Mouse (Mus musculus): ENCODE data around the gene Il4i1.

Gene Il4i1

DNA sequence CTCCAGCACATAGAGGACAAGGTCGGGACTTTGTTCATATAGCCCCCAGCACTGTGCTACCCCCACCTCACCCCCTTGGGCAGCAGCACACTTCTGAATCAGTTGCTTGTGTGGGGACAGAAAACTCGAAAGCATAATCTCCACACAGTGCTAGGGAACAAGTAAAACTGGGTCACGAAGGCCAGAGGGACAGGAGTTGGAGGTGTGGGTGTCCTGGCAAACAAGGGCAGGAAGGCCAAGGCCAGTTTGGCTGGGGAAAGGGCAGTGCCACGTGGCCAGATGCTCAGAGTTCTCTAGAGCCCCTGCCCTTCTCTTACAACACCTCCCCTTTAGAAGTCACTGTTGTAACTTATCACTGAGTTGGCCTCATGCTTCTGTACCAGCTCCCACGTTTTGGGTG is 3.7 kb downstream of the Il4i1 start:
- DNase-seq = peak; percentile 2

DNA sequence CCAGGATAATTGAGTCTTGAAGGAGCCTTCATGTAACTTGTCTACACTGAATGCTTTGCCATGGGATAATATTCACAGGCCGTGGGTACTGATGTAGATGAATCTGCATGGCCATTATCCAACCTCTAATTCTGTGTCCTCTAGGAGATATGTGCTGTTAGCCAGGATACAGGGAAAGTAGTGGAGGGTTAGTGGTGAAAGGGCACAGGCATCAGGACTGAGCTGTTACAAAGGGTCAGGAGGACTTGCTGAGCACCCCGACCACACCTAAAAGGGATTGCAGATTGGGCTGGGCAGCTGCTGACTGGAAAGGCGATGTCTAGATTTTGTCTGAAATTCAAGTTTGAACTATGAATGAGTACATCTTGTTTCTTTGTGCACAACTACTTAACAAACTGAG is 4.3 kb downstream of the Il4i1 start:
- DNase-seq = no peak

DNA sequence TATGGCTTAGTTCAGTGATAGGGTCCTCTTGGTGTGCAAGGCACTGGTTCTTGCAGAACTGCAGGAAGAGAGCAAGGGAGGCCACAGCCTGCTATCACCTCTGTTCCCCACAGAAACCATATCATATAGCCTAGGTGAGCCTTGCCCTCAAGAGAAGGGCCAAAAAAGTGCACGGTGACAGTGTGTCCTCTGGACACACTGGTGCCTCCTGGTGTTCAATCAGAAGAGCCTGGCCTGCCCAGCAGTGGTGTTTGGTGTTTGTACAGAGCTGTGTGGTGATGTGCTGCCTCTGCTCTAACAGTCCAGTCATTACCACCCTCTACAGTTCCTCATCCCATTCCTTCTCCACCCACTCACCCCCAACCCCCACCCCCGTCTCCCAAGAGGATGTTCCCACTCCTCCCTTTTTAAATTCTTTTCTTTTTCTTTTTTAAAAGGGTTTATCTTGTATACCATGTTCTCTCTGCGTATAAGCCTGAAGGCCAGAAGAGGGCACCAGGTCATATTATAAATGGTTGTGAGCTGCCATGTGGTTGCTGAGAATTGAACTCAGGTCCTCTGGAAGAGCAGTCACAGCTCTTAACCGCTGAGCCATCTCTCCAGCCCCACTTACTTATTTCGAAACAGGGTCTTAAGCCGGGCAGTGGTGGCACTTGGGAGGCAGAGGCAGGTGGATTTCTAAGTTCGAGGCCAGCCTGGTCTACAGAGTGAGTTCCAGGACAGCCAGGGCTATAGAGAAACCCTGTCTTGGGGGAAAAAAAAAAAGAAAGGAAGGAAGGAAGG is 5.7 kb downstream of the Il4i1 start:
- DNase-seq = no peak

DNA sequence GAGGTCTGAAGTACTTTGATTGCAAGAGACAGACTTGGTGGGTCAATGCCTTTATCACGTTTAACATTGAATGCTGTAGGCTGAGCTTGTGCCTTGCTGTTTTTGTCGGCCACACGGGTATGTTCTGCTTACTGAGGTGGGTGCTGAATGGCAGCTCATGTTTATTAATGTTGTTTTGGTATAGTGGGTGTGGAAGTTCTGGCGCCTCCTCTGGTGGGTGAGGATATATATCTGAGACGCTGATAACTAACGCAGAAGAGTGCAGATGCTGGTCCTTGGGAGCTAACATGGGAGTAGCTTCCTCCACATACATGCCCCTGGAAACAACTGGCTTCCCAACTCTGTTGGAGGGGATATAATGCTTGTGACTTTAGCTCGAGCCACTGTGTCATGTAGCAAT is 7.2 kb downstream of the Il4i1 start:
- DNase-seq = no peak

DNA sequence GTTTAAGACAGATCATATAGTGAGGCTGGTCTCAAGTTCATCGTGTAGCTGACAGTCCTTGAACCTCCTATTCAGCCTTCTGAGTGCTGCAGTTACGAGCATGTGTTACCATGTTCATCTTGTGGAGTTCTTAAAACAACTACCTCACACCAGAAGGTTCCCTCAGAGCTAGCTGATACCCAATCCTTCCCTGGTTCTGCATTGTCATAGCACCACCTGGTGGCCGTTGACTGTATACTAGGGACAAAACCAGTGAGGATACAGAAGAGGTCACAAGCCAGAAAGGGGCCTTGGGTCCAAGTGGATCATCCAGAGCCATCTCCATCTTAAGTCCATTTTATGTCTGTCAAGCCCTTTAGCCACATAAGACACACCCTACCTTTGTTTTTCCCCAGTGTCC is 8.7 kb downstream of the Il4i1 start:
- DNase-seq = peak; percentile 86

DNA sequence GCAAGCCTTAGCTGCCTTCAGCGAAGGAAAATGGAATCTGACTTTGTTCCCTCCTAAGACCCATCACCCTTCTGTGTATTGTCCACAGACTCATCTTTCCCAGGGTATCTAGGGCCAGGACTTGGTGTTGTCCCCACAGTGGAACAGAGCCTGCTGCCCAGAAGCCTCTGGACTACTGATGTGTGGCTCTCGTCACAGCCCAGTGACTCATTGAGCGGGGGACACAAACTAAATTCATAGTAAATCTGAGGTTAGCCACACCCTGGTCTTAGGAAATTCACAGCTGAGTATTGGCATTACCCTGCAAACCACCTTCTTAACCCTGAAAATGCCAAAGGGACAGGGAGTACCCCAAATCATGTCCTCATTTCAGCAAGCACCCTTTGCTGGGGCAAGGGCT is 10.6 kb downstream of the Il4i1 start:
- DNase-seq = no peak

DNA sequence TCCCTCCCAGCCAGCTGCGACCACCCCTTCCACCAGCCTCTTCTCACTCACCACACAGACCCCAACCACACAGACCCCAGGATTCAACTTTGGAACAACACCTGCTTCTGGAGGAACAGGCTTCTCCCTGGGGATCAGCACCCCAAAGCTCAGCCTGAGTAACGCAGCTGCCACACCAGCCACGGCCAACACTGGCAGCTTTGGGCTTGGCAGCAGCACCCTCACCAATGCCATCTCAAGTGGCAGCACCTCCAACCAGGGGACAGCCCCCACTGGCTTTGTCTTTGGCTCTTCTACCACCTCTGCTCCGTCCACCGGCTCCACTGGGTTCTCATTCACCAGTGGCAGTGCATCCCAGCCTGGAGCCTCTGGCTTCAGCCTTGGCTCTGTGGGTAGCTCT is 12.5 kb downstream of the Il4i1 start:
- DNase-seq = no peak

DNA sequence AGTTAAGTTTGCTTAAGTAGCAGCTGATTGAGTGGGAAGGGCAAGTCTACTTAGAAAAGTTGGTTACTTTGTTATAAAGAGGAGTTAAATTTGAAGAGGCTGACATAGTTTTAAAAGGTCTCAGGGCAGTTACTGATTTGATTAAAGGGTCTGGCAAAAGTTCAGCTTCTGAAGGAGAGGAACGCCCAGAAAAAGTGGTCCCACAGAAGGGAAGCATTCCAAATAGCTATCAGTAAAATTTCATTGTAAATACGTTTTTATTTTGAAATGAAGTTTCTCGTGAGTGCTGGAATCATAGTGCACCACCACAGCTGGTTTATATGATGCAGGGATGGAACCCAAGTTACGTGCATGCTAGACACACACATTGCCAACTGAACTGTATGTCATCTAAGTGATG is 16.6 kb downstream of the Il4i1 start:
- no peak for DNase-seq

DNA sequence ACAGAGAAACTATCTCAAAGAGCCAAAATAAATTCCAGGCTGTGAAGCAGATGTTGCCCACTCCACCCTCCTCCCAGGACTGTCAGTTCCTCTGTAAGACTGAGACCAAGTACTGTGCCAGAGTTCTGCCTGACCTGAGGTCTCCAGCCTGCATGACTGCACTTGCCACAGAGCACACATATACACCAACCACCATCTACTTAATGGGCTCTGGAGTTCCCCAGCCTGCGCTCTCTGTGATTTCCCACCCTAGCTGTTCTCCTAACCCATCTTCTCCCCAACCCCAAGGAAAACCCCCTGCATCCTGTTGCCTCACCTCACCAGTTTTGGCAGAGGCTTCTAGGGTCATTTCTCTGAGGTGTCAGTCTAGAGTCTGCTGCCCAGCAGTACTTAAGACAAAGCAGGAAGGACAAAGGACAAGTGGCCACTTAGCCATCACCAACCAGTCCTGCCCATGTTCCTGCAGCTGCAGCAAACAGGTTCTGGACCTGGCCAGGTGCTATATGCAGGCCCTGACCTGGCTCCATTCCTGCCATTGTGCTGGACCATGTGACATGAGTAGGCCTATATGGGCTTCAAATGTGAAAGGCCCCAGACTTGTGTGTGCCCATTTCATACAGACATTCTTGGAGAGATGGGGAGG is 19.3 kb downstream of the Il4i1 start:
- DNase-seq = no peak

DNA sequence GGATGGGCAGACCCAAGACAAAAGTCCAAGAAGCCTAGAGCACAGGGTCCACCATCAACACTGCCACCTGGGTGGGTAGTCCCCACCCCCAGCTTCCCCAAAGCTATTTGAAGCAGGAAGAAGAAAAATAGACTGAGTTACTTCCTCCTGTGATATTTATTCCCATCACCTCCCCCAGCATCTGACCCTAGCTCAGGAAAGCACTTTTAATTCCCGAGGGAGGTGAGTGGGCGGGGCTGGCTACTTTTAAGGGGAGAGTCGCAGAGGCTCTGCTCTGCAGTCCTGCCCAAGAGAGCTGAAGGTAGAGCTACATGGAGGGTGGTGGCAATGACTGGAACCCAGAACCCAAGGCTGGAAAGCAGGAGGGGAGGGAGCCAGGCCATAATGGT is 19.8 kb downstream of the Il4i1 start:
- no peak for DNase-seq

DNA sequence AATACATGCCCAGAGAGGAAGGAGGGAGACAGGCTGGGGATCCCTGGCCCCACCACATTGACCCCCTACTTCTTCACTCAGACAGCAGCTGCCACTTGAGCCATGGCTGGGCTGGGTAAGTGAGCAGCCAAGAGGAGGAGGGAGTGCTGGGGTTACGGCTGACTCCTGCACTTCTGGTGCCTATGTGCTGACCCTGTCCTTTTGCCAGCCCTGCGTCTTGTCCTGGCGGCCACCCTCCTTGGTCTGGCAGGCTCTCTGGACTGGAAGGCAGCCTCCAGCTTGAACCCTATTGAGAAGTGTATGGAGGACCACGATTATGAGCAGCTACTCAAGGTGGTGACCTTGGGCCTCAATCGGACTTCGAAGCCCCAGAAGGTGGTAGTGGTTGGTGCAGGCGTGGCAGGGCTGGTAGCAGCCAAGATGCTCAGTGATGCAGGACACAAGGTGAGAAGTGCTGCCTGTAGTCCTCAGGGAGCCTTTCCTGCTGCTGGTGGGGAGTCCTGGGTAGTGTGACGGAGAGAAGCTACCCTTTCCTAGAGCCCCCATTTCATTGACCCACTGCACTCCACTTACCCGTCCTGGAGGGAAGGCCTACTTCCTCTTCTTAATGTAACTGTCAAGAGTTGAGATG is 20.4 kb downstream of the Il4i1 start:
- no peak for DNase-seq

DNA sequence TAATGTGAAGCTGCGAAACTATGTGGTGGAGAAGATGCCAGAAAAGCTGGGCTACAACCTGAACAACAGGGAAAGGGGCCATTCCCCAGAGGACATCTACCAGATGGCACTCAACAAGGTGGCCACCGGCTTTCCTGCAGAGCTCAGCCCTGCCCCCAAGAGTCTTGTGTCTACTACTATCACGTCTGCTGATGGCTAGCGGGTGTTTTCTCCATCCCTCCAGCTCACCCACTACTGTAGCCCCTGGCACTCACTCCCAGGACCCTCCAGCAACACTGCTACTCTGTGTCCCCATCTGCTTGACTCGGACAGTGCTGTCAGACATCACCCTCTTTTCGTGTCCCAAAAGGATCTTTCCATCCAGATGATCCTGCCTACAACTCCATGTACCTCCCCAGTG is 21.9 kb downstream of the Il4i1 start:
- DNase-seq = no peak

DNA sequence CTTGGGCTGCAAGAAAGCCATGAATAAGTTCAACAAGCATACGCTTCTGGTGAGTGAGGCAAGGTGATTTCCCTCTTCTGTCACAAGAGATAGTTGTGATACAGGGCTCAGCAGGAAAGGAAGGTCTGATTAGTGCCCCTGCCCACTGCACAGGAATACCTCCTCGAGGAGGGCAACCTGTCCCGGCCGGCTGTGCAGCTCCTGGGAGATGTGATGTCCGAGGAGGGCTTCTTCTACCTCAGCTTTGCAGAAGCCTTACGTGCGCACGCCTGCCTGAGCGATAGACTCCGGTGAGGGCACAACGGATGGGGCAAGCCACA is 22.9 kb downstream of the Il4i1 start:
- DNase-seq = no peak

DNA sequence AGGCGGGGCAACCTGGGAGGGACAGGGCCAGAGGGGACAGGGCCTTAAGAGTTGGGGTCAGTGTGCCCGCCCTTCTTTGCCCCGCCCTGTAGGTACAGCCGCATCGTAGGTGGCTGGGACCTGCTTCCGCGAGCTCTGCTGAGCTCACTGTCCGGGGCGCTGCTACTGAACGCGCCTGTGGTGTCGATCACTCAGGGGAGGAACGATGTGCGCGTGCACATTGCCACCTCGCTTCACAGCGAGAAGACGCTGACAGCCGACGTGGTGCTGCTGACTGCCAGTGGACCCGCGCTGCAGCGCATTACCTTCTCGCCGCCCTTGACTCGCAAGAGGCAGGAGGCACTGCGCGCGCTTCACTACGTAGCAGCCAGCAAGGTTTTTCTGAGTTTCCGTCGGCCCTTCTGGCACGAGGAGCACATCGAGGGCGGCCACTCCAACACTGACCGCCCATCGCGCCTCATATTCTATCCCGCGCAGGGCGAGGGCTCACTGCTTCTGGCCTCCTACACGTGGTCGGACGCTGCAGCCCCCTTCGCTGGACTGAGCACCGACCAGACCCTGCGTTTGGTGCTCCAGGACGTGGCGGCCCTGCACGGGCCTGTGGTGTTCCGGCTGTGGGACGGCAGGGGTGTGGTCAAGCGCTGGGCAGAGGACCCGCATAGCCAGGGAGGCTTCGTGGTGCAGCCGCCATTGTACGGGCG is 23.5 kb downstream of the Il4i1 start:
- peak; percentile 58 for DNase-seq

DNA sequence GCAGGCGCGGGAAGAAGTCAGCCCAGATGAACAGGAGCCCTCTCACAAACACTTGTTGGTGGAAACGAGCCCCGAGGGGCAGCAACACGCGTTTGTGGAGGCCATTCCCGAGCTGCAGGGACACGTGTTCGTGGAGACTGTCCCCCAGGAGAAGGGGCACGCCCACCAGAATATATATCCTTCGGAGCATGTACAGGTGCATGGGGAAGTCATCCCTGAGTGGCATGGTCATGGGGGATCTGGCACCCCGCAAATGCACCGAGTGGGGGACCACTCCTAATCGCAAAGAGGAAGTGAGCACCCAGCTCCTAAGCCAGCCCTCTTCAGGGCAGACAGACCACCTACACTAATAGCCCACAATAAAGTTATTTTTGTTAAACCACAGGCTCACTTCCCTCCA is 24.2 kb downstream of the Il4i1 start:
- no peak for DNase-seq

DNA sequence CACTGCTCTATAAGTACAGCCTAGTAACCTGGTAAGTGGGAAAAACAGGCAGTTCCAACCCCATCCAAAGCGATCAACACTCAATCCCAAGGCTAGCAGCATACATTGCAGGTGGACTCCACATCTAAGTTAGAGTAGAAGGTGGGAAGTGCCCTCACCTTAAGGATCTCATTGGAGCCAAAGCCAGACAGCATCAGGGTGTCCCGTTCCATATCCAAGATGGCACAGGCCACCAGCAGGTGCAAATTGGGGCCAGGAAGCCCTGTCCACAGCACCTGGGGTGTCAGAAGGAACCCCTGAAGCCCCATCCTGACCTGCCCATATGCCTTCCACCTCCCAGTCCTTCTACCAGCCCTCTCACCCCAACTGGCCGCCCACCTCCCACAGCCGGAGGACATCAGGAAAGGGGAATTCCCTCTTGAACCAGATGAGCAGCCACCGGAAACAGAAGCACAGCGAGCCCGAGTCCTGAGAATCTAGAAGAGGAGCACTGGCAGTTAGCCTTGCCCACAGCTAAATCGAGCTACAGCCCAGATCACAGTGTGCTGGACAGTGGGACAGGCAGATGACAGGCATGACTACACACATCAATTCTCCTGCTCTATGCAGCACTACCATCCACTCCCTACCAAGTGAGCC is 25.8 kb downstream of the Il4i1 start:
- DNase-seq = no peak

DNA sequence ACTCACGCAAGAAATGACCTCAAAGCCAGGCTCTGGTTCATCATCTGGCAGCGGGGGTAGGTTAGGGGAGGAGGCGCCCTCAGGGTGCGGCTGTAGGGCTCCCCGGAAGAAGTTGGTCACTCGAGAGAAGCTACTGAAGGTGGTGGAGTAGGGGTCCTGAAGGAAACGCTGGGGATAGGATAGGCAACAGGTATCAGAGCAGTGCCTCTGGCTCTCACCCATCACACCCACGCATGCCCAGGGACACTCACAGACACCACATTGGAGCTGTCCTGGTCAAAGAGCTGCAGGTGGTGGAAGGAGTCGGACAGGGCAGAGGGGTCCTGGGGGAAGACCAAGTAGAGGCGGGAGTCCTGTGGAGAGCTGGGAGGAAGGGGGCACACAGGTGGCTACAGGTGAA is 28.8 kb downstream of the Il4i1 start:
- DNase-seq = no peak

DNA sequence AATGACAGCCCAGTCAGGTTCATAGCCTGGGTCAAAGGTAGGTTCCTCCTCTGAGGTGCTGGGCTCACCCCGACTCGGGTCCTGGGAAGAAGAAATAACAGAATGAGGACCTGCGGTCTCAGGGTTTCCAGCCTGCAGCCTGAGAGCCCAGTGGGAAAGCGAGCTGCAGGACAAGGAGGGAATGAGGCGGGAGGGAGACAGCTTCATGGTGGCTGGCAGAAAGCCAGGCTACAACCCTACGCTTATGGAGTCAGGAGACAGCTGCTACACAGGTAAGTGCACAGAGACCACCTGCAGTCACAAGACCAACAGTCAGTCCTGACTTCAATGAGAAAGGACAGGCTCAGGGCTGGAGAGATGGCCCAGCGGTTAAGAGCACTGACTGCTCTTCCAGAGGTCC is 30.6 kb downstream of the Il4i1 start:
- DNase-seq = no peak

DNA sequence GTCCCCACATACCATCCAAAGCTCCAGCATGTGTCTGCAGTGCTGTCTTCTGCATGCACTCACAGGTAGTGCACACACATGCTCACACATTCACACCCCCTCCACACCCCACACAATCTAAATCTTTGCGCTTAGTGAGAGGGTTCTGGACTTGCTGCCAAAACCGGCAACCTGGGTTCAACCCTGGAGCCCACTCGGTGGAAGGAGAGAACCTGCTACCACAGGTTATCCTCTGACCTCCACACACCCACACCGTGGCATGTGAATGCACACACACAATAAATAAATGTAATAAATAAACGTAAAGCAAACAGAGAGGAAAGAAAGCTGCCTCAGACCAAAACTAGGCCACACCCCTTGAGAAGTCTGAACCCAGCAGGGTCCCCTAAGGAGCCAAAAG is 31.6 kb downstream of the Il4i1 start:
- no peak for DNase-seq

DNA sequence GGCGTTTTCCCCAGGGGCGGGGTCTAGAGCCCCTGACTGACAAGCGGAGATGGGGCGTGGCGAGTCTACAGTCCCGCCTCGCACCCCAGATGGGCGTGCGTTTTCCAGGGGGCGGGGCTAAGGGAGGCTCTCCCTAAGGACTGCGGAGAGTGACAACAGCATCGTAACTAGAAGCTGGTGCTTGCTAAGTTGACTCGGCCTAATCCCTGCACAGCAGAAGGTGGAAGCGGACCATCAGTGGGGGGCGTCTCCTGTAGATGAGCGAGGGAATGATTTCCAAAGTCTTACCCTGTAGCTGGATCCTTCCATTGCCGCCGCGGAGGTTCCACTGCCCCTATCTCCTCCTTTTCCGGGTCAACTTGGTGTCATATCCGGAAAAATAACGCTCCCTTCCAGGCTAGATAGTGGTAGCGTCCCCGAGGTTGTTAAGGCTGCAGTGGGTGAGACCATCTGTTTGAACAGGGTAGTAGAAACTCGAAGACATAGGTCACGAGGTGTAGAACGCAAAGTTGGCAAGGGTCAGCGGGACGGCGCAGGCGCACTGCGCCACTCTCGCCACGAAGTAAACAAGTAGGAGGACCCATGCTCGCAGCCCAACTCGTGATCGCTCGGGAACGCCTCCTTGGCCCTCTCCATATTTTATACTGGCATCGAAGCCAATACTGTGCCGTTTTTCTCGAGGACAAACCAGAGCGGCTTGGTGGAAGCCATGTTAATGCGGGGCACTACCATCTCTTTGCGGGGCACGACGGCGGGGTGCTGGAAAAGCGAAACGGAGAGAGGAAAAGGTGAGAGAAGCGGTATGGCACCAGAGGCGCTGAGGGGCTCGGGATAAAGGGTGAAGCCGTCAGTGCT is 32.6 kb downstream of the Il4i1 start, which contains the start of the genes Akt1s1 and Tbc1d17:
Gene Akt1s1 (plus strand): TSS at position 431 of the 855 bp plus-strand sequence.
Gene Tbc1d17 (minus strand): TSS at position 519 of the 855 bp plus-strand sequence.
- peak; percentile 98 for DNase-seq

DNA sequence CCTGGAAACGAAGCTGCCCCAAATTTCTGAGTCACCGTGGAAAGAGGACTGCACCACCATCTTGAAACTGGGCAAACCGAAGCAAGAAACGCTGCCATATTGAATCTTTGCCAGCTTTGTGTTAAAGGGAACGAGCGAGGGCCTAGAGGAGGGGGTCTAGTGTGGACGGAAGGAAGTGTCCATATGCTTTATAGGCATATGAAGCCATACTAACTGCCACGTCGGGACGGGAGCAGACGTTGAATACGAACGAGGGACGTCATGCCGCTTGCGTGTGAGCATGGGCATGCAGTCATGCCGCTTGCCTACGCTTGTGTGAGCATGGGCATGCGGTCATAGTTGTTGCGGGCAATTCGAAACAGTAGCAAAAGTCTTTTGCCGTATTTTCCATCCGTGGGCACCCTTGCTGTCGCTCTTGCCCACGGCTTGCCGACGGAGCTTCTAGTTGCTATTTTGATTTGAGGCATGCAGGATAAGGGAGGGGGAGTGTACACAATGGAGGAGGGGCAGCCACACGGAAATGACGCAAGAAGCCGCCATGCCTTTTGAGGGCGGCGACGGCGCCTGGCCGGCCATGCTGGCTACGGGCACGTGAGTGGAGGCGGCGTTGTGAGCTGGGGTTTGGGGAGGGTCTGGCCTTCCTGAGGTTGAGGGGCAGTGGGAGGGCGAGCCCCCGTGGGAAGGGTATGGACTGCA is 33.4 kb downstream of the Il4i1 start:
- peak; percentile 93 for DNase-seq

DNA sequence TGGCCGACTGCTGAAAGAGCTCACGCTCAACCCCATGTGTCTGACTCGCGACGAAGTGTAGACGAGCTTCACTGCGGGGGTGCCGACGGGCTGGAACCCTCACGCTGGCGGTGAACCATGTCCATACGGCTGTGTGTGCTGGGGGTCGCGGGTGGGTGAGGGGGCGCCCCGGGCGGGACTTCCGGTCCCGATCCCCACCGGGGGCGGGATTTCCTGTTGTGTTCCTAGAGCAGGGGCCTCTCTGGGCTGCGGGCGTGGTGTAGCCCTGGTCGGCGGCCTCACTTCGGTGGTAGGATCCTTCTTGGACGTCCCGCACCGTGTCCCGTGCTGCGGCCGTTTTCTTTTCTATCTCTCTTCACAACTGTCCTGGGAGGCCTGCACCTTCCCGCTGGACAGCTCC is 34.0 kb downstream of the Il4i1 start:
- DNase-seq = peak; percentile 85

All from thymus, postnatal 14 days (tissue).